Mouse (Mus musculus): ENCODE data around the gene Cep164. TPM values are rescaled to one million over a fixed set of nuclear protein-coding genes. Genes with fewer than 3 reads are reported as not detected.
"Not testable (repeated sequence)": the region's sequence is repeated elsewhere in the genome, so short reads cannot be mapped to it uniquely, and the experiment has no call there.

Gene Cep164
- total RNA-seq (2021): 10 to 100 TPM in 1 of 2 experiments, 1 to 10 TPM in 1; 9.4 to 11.3 TPM

- intact Hi-C loops (cut with DNase I): no loop called here
- peak; percentile 92 for DNase-seq
Observed at GRCm38 (mm10) chr9:45828291-45828963, at the start of gene Cep164. Gene Cep164, minus strand, starts transcription at chr9:45828691.

- intact Hi-C loops (cut with DNase I): loop anchor here (5.0 to 10.0 kb wide), 2 partner anchors 36 to 293 kb away; no protein-coding TSS in a partner anchor
- DNase-seq: peak; percentile 60 to 74
Observed at GRCm38 (mm10) chr9:45877928-45878327, 49.4 kb upstream of the Cep164 start.

DNA sequence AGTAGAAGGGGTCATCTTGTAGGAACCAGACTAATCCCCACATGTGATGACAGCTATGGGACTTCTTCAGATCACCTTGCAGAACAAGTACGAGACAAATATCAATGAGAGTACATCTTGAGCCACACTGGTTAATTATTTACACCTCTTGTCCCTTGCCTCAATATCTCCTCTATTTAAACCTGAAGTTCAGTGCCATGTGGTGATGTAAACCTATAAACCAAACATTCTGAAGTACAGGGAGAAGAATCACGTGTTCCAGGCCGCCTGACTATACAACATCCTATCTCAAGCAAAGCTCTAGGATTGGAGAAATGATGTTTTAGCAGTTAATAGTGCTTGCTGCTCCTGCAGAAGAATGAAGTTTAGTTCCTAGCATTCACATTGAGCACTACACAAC lies 41.8 kb upstream of the Cep164 start:
- intact Hi-C loops (cut with DNase I): loop anchor here (10.0 kb wide), 1 partner anchor 285 kb away; no protein-coding TSS in a partner anchor
- DNase-seq: no peak

- intact Hi-C loops (cut with DNase I): no loop called here
- no peak for DNase-seq
Observed at GRCm38 (mm10) chr9:45869181-45869580, 40.7 kb upstream of the Cep164 start.

GRCm38 (mm10) chr9:45861813-45862212 lies 33.3 kb upstream of the Cep164 start:
- DNase-seq: no peak
- intact Hi-C loops (cut with DNase I): no loop called here

DNA sequence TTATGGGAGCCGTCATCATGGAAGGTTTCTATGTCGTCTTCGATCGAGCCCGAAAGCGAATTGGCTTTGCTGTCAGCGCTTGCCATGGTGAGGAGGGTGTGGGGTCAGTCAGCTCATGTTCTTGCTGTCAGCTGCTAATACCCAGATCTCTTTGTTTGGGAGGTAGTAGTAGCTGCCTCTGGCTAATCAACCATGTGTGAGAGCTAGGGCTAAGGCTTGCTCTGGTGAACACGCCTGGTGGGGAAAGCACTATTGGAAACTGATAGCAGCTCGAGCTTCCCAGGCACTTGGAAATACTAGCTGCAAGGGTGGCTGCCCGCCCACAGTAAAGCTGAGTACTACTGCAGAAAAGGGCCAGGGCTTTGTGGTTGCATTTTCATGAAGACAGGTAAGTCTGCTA lies 30.9 kb upstream of the Cep164 start:
- DNase-seq: no peak
- intact Hi-C loops (cut with DNase I): no loop called here

GRCm38 (mm10) chr9:45854136-45854535 lies 25.6 kb upstream of the Cep164 start:
- intact Hi-C loops (cut with DNase I): no loop called here
- no peak for DNase-seq

DNA sequence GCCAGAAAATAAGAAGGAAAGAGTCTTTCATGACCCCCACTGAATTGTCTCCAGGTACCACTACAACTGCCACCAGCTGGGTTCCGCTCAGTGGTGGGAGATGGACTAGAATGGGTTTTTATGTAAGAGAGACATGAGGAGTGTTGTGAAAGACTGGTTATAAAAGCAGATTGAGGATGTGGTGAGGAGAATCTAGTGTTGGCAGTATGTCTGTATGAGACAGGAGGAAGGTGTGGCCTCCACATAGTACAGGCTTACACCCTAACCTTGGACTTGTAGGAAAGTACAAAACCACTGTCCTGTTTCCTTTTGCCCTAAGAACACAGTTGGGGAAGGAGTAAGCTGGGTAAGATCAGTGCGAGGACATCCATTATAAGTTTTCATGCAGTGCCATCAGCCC lies 25.2 kb upstream of the Cep164 start:
- intact Hi-C loops (cut with DNase I): no loop called here
- no peak for DNase-seq

GRCm38 (mm10) chr9:45851776-45852175 lies 23.3 kb upstream of the Cep164 start:
- DNase-seq: no peak
- intact Hi-C loops (cut with DNase I): no loop called here

DNA sequence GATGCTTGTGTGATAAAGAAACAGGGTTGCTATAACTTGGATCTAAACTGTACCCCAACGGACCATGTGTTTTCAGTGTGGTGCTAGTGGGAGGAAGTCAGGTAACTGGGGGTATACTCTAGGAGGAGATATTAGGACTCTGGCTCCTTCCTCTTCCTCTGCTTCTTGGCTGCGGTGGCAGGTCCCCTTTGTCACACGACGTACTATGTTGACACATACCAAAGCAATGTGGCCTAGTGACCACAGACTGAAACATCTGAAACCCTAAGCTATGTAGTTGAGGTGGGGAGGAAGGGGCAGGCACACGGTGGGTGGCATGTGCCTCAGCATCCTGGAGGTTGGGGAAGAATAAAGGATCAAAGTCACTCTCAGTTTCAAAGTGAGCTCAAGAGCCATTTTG lies 22.8 kb upstream of the Cep164 start:
- no peak for DNase-seq
- intact Hi-C loops (cut with DNase I): no loop called here

- peak; percentile 33 to 49 for DNase-seq
- intact Hi-C loops (cut with DNase I): no loop called here
Observed at GRCm38 (mm10) chr9:45850528-45851155, 22.2 kb upstream of the Cep164 start.

- peak; percentile 82 to 86 for DNase-seq
- intact Hi-C loops (cut with DNase I): no loop called here
Observed at GRCm38 (mm10) chr9:45849528-45850408, 21.3 kb upstream of the Cep164 start.

DNA sequence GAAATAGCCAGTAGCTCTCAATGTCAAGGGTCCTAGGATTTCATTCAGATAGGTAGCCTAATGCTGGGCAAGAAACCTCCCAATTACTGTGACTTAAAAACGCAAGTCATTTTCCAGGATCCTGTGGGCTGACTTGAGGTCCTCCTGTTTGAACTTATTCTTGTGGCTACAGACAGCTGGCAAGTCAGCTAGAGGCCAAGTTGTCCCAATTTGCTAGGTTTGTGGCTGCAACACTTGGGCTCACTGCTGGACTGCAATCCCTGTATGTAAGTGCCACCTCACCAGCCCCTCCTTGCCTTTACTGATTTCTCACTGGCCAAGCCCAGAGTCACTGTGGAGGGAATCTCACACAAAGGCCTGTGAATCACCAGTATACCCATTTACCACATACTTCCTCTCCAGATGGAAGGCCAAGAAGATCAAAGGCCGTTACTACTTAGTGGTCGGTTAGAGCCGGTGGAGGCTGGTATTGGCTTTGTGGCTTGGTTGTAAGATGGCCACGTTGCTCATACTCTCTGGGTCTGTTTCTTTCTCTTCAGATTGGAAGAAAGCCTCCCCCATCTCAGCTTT lies 18.5 kb upstream of the Cep164 start:
- DNase-seq: no peak
- intact Hi-C loops (cut with DNase I): no loop called here

DNA sequence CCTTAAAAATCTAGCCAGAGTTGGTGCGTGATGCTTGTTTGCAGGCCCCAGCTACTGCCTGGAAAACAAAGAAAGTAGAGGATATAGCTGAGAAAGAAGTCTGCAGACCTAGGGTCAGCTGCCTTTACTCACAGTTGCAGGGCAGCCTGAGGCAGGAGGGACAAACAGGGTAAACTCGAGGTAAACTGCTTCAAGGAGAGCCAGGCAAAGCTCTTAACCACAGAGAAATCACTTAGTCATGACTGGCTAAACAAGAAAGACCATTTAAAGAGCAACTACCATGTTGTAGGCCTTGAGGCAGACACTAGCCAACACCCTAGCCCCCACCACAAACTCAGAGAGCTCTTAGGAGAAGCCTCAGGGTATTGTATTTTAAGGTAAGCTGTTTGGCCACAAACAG lies 17.7 kb upstream of the Cep164 start:
- intact Hi-C loops (cut with DNase I): not testable (repeated sequence)

DNA sequence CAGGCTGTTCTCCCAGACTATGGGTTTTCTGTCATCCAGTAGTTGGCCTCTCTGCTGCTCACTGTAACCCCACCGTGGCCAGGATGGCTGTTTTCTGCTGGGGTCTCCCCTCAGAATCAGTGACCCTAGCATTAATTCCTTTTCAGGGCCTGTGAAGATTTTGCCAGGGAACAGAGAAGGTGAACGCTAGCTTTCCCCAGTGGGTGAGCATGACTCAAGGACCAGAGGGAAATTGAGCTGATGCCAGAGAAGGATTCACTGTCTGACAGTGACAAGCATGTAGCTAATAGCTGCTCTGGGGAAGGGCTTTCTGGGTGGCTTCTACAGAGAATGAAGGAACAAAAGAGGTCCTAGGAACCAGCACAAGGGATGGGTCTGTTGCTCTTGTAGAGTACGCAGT lies 17.1 kb upstream of the Cep164 start:
- no peak for DNase-seq
- intact Hi-C loops (cut with DNase I): no loop called here

More for the DNA sequence above, 17.7 kb upstream of the Cep164 start:
- DNase-seq: not testable (repeated sequence)

- intact Hi-C loops (cut with DNase I): loop anchor here (5.0 kb wide), 1 partner anchor 34 kb away; no protein-coding TSS in a partner anchor
- DNase-seq: no peak
Observed at GRCm38 (mm10) chr9:45843780-45844179, 15.3 kb upstream of the Cep164 start.

GRCm38 (mm10) chr9:45843007-45843406 lies 14.5 kb upstream of the Cep164 start:
- intact Hi-C loops (cut with DNase I): loop anchor here (5.0 kb wide), 1 partner anchor 34 kb away; no protein-coding TSS in a partner anchor
- DNase-seq: no peak

DNA sequence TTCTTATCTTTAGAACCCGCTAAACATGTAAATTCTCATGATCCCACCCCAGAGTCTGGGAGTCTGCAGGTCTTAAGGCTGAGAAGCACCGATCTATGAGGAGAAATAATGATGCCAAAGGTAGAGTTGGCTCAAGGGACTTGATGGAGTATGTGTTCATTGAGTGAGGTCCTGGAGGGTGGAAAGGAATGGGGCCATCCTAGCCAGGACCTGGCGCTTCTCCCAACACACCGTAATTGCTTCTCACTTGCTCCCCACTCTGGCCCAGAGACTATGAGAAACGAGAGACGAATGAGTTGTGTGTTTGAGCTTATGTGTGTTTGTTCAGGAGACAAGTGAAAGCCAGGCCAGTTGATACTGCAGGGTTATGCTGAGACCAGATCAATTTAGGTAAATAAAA lies 13.0 kb upstream of the Cep164 start:
- no peak for DNase-seq
- intact Hi-C loops (cut with DNase I): loop anchor here (5.0 kb wide), 1 partner anchor 36 kb away; no protein-coding TSS in a partner anchor

DNA sequence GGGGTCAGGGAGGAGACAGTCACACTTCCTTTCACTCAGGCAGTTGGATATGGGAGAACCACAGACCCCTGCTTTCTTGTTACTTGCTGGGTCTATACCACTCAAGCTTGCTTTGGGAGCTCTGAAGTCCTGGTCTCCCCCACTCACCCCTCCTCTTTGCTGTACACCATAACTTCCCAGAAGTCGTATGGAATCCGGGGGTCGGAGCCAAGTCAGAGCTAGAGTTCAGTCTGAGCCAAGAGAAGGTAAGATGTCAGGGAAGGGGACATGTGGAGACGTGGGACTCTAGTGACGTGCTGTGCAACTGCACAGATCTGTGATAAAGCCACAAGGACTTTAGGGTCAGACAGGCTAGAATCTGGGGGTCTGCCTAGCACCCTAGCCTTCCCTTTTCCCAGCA lies 11.8 kb upstream of the Cep164 start:
- DNase-seq: peak in 1 of 2 experiments; percentile 50
- intact Hi-C loops (cut with DNase I): loop anchor here (5.0 kb wide), 1 partner anchor 37 kb away; no protein-coding TSS in a partner anchor

DNA sequence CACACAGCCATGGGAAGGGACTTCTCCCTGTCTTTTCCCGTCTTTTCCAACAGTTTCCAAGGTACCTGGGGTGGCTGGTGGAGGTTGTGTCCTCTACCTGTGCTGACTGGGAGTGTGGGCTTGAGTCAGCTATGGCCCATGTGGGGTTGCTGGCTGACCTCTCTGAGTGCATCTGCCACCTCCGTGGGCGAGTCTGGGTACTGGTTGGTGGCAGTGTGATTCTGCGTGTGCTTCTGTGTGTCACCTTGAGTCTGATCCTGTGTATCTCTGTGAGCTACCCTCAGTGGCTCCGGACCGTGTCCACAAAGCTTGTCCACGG lies 11.4 kb upstream of the Cep164 start:
- intact Hi-C loops (cut with DNase I): loop anchor here (5.0 kb wide), 1 partner anchor 37 kb away; no protein-coding TSS in a partner anchor
- peak in 1 of 2 experiments; percentile 31 for DNase-seq

All from heart, postnatal 10 days (tissue).